Mouse (Mus musculus) adrenal gland, postnatal 10 days (tissue): ENCODE measurements around the gene Dnajc5. TPM values are rescaled to one million over a fixed set of nuclear protein-coding genes. Genes with fewer than 3 reads are reported as not detected.
A peak's percentile ranks its signal among the peaks of the same experiment; 100 is the strongest.
"Not testable (repeated sequence)": the region's sequence is repeated elsewhere in the genome, so short reads cannot be mapped to it uniquely, and the experiment has no call there.

ENCODE experiments used
- DNase-seq: peaks from one replicate; pipeline ENCODE4 v3.0.0; 2021; ENCODE audit warnings: mixed read lengths
- long read RNA-seq, 2 experiments: library from polyadenylated mRNA; stranded (forward); transcript quantifications; one replicate each; pipeline ENCODE4 v2.0.0; 2021
- total RNA-seq, 2 experiments: library from RNA; stranded (reverse); gene quantifications; 2 replicates each; pipeline ENCODE4 v1.2.3; 2021

The Dnajc5 gene
- total RNA-seq: 10 to 100 TPM; 89.0 to 91.5 TPM
- long read RNA-seq, experiment 1, full-length matches to known transcripts: 26 of 63 reads
- long read RNA-seq, experiment 1, partial matches to known transcripts: 29 of 63 reads
- long read RNA-seq, experiment 1, other reads (novel, unspliced or antisense): 8 of 63 reads
- long read RNA-seq, experiment 2, full-length matches to known transcripts: 40 of 65 reads
- long read RNA-seq, experiment 2, partial matches to known transcripts: 2 of 65 reads
- long read RNA-seq, experiment 2, other reads (novel, unspliced or antisense): 23 of 65 reads

DNA sequence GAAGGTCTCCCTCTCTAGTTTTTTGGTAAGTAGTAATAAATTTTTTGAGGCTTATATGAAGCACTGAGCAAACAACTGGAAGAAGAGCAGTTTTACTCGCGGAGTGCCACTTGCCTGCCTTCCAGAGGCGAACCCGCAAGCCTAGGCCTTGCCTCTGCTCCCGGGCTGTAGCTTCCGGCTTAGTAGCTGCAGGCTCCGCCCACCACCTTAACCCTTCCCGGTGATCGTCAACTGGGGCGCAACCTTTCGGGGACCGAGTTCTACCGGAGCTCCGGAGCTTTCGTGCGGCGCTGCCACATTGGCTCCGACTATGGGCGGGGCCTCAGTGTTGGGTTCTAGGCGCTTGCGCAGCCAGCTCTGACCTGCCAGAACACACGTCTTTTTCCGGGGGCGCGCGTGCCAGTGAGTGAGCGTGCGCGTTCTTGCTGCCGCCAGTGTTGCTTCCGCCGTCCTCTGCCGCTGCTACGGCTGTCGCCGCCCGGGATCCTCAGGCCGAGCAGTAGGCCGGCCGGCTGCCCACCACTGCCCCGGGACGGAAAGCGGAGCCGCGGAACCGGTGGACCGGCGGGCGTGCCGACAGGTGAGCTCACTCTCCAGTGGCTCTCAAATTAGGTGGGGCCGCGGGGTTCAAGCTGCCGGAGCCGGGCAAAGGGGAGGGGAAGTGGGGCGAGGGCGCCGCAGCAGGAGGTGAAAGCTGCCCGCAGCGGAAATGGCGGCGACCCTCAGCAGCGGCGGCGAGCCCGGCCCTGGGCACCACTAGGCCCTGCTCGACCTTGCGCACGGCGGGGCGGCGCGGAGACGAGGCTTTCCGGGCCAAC, at the start of gene Dnajc5:
Dnajc5 (plus strand) TSS at position 368 of the 818 bp plus-strand sequence.
- DNase-seq: peak; percentile 98

DNA sequence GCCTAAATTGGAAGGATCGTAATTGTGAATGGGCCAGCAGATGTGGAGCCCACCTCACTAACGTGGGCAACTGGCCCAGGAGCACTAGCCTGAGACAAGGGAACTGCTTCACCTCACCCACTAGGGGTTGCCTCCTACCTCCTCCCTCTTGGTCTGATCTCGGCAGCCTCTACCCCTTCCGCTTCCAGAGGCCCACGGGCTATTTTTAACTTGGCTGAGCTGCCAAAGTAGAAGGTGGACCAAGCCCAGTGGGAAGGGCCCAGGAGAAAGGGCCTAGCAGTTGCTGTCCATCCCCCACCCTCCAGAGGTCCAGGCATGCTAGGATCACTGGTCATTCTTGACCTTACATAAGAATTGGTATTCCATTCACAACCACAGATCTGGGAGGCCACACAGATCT, 49.0 kb upstream of the Dnajc5 start:
- DNase-seq: peak; percentile 70

DNA sequence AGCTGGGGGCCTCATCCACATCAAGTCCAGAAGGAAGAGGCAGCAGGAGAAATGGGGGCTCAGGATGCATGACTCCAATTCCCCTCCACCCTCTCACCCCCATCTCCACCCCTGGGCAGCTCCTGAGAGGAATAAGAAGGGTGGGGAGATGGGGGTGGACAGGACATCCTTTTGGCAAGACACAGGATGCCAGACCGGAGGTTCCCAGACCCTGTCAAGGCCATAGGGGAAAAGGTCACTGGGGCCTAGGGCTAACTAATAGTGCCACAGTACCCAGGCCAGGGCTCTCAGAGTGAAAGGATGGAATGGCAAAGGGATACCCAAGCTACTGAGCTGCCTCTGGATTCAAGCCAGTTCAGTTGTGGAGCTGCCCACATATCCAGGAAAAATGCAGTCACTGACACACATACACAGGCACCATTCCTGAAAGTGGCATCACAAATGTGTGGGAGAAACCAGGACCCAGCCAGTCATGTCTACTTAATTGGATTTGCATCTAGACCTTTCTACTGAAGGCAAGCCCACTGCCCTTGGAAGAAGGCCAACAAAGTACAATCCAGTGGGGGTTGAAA, 47.9 kb upstream of the Dnajc5 start:
- DNase-seq: no peak

DNA sequence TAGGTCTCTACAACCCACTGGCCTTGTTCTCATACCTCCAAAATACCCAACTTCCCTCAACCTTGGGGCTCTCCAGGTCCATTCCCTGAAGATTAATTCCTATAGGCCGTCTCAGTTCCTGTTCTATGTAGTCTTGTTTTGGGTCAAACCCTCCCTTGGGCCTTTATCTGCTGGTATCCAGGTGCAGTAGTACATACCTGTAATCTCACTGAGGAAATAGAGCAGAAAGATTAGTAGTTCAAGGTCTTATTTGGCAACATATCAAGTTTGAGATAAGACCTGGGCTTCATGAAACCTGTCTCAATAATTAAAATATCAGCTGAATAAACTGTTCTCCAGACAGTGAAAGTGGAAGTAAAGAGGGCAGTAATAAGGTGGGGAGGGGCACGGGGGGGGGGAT, 37.2 kb upstream of the Dnajc5 start:
- no peak for DNase-seq

DNA sequence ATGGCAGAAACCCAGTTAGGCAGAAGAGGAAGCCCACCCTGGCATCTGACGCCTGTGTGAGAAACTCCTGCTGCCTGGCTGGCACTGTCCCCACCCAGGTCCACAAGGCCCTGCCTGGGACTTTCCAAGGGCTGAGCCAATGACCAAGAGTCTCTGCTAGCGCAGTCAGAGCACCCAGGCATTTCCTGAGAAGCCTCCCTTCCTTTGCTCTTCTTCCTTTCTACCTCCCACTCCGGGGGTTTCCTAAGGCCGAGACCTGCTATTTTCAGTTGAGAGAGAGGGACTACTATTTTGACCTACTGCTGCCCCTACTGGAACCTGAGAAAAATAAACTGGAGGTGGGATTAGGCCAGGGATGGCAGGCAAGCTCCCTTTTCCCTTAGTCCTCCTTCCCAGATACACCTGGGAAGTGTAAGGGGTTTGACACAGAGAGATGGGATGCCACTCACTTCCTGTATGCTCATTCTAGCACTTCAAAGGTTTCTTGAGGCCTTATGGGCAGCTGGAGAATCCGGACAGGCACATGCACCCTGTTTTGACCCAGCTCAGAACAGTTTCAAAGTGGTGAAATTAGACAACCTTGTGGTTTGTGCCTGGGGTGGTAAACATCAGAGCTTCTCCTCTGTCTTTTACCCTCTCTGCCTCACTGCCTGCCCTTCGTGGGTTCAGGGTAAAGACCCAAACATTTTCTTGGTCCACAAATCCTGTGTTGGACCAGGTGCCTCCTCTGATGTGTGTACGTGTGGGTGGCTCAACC, 36.5 kb upstream of the Dnajc5 start:
- DNase-seq: peak; percentile 61

DNA sequence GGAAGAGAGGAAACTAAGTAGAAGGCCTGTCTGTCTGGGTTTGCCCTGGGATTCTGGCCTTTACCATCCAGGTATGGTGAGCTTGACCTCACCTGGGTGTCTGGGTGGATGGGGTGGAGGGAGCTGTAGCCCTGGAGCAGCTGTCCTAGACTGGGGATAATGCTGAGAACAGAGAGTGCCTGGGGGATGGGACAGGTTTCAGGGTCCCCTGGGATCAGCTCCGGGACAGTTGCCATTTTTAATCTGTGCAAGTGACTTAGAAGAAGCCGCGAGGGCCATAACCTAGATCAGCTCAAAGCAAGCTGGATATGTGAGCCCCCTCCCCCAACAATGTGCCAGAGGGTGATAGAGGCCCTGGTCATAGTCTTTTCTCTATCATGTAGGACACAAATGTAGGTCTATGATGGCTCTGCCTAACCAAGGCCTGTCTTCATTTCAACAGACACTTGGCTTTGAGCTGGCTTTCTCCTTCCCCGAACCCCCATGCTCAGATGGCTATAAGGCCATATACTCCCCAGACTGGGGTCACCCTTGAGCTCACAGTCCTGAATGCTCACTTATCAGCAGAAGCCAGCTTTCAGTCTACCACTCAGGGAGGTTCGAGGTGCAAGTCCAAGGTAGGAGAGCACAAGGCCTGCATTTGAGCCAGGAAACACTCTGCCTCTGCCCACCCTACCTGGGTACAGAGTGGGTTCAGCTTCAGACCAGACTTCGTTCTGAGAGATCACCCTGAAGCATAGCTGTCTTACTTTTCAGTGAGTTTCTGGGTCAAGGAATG, 35.6 kb upstream of the Dnajc5 start:
- peak; percentile 67 for DNase-seq

DNA sequence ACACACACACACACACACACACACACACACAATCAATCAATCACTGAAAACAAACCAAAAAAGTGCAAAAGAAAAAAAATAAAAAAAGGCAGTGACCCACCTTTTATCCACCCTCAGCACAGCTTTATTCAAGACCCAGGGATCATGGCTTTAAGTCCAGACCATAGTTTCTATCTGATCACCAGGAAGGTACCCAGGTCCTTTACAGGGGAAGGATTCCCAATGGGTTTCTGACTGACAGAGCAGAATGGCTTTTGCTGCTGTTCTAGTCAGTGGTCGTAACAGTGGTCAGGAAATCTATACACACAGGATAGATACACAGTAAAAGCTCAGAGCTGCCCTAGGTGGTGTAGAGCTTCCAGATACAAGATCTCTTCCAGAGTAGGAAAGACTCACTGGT, 34.5 kb upstream of the Dnajc5 start:
- DNase-seq: no peak

DNA sequence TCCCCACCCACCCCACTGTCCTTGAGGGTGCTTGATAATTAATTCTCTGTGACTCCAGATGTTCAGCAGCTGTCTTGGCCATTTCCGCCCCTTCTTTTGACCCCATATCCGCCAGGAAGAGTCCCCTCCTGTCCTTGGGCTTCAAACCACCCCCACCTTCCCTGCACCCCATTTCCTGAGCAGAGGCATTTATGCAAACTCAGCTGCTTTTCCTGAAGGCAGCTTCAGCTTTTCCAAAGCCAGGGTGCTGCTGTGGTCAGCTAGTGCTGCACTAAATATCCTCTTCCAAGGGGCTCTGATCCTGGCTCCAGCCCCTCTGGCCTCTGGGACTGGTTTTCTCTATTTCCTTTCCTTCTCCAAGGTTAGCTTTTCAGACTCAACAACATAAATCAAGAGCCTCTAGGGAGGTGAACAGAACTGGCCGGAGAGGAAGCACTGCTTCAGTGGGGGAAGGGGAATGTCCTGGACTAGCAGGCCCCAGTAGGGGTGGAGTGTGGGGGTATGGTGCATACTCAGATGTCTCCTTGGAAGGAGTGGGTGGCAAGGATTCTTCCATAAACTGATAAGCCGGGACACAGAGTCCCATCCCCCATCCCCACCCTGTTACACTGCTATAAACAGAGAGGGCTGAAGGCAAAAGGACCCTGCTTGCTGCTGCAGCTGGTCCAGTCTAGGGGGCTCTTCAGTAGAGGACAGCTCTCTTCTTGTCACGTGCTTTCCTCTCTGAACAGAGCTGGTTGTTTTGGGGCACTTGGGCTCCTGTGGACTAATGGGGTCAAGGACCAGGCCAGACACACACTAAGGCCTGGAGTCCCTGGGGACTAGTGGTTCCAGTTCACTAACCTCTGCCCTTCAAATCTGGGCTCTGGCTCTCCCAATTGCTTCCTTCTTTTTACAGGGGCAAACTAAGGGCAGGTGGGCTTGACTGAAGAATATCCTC, 32.7 kb upstream of the Dnajc5 start:
- peak; percentile 79 for DNase-seq

DNA sequence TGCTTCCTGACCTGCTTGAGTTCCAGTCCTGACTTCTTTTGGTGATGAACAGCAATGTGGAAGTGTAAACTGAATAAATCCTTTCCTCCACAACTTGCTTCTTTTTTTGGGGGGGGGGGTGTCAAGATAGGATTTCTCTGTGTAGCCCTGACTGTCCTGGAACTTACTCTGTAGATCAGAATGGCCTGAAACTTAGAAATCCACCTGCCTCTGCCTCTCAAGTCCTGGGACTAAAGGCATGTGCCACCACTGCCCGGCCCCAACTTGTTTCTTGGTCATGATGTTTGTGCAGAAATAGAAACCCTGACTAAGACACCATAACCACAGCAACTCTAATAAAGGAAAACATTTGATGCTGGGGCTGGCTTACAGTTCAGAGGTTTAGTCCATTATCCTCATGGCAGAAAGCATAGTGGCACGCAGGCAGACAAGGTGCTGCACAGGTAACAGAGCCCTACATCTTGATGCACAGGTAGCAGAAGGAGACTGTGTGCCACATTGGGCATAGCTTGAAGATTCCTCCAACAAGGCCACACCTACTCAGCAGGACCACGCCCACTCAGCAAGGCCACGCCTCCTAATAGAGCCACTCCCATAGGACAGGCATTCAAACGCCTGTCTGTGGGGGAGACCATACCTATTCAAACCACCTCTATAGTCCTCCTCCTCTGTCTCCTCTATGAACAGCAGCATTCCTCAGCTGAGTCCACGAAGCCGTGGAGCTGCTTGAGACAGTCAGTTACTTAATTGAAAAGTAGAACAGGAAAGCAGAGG, 28.7 kb upstream of the Dnajc5 start:
- peak; percentile 57 for DNase-seq

DNA sequence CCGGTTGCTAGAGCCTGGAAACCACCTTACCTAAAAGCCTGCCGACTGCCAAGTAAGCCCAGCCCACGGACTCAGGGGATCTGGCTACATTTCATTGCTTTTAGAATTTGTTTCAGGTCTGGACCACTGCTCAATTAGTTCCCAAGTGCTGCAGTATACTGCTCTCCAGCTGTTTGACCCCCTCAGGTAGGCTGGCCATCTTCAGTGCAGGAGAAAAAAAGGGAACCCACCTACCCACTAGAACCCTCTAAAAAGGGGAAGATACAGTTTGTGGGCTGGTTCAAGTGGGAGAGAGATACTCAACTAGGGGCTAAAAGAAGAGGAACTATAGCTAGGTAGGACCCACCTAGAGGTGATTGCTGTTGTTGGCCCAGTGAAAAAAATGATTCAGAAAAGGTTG, 28.1 kb upstream of the Dnajc5 start:
- no peak for DNase-seq

DNA sequence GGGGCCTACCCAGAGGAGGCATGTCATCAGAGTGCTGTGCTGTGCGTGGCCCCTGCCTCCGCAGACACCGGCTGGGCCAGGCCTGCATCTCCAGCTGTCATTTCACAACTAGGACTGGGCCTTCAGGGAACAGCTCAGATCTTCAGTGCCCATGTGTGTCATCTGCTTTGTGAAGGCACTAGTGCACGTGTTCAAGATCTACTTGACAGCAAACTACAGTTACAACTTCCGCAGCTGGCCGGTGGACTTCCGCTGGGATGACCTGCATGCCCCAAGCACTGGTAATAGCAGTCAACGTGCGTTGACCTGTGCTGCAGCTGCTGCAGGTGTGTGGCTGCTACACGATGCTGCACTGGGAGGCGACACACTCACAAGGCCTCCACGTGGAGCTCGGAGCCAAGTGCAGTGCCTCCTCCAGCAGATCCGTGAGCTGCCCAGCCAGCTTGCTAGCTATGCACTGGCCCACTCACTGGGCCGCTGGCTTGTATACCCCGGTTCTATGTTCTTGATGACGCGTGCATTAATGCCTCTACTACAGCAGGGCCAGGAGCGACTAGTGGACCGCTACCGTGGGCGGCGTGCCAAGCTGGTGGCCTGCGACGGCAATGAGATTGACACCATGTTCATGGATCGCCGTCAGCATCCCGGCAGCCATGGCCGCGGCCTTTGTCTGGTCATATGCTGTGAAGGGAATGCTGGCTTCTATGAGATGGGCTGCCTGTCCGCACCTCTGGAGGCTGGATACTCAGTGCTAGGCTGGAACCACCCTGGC, 26.9 kb upstream of the Dnajc5 start, which contains the start of gene Abhd16b:
Abhd16b (plus strand) TSS at position 51 of the 772 bp plus-strand sequence.
- DNase-seq: no peak

DNA sequence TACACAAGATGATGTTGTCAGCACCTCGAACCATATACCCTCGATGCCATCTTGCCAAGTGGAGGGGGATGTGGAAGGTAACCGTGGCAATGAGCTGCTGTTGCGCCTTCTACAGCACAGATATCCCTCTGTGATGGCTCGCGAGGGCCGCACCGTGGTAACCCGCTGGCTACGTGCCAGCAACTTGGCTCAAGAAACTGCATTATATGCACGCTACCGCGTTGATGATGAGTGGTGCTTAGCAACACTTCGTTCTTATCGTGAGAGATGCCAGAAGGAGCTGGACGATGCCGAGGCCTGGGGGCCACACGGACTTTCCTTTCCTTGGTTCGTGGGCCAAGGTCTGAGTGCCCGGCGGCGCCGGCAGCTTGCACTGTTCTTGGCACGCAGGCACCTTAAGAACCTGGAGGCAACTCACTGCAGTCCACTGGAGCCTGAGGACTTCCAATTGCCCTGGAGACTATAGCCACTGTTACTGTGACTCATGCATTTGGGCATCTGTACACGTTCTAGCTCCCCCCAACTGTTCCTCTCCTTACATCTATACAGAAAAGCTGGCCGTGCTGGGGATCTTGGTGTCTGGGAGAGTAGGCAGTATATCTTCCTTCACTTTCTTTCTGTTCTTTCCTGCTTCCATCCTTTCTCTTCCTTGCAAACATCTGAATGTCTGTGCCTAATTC, 25.9 kb upstream of the Dnajc5 start:
- no peak for DNase-seq

DNA sequence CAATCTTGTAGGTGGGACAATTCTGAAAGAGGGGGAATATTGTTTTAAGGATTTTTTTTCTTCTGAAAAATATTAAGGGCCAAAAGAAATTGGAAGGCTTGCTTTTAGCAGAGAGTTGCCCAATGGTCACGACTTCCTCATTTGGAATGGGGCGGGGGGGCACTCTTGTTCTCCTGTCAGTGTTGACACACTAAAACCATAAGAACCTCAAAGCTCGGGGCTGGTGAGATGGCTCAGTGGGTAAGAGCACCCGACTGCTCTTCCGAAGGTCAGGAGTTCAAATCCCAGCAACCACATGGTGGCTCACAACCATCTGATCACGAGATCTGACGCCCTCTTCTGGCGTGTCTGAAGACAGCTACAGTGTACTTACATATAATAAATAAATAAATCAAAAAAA, 24.4 kb upstream of the Dnajc5 start:
- DNase-seq: not testable (repeated sequence)

DNA sequence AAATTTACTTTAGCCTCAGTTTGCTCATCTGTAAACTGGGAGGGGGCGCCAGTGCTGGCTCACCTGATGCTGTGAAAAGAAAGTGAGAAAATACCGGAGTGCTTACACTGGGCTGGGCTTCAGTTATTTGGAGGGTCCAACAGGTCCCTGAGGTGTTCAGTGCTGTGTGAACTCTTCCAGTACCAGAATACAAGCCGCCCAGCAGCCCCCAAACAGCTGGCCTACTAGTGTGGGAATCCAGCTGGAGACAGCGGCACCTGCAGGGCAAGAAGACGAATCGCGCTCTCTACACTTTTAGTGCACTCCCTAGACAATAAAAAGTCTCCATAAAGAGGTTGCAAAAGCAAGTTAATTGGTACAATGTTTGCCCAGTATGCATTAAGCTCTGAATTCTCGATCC, 24.0 kb upstream of the Dnajc5 start:
- peak; percentile 80 for DNase-seq

DNA sequence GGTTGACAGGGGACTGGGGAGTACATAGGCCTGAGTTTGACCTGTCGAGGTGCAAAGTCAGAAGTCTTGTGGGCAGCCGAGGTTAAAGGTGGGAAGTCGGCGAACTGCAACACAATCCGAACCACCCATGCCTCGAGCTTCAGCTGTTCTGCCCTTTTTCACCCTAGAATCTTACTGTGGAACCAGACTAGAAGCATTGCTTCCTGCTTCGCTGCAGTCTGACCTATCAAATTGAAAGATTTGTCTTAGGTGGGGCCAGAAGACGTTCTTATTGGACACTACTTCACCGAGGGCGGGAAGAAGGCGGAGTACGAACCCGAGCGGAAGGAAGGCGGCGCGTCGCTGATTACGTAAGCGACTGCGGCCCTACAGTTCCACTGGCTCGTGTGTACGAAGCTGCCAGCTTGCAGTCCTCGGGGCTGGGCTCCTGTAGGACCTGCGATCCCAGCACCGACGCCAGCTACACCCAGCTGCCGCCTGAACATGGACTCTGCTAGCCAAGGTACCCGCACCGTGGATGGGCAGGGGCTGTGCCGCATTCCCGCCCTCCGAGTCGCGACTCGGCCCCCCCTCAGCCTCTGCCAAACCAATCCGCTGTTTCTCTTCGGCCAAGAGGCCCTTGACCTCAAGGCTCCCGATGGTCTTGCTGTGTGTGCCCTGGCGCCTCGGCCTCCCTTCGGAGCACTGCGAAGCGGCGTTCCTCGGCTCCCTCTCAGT, 23.3 kb upstream of the Dnajc5 start, which contains the start of gene Tpd52l2:
Tpd52l2 (plus strand) TSS at position 312 of the 717 bp plus-strand sequence.
- DNase-seq: peak; percentile 95

DNA sequence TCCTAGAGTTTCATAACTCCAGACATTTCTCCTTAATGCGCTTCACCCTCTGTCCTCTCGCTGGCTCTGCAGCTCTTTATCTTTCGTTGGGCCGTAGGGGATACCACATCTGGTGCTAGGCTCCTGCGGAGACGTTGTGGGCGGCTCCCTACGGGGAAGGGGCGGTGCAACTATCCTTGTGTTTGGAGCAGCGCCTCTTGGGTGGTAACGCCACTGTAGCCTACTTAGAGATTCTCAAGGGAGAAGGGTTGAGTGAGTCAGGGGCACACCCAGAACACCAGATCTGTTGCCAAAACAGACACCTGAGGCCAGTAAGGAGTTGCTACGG, 22.8 kb upstream of the Dnajc5 start:
- peak; percentile 85 for DNase-seq

DNA sequence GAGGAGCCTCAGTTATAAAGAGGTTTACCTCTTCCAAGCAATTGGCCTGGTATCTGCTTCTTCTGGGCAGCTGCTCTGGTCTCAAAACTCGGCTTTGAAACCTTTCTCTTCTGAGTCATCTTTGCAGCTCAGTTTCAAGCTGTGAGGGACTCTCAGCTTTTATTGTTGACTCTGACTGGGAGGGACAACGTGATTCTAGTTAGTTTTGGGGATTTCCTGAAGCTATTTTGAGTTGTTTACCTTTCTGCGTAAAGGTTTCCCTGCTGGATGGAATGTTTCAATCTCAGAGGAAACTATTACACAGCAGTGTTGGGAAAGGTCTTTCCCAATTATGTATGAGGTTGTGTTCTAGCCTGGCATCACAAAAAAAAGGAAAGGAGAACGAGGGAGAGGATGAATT, 21.6 kb upstream of the Dnajc5 start:
- DNase-seq: no peak

DNA sequence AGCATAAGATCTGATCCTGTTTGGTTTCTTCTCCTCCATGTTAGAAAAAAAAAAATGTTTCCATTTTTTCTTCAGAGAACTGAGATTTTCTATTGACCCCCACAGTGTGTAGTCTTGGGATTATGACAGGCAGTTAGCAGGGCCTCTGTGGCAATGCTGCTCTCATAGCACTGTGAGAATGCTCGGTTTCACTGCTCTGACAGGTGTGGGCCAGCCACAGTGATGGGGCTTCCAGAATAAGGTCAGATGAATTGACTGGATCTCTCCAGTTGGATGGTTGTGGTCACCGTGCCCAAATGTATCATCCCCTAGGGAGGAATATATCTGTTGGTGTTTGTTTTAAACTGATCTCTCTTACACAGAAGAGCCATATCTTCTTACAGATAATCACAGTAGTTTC, 11.1 kb upstream of the Dnajc5 start:
- no peak for DNase-seq
